Mouse (Mus musculus) CD4-positive helper T cell, adult 2 months (primary cell): ENCODE measurements around the gene Atp5e.

Experiments used
- DNase-seq: peaks from one replicate; pipeline ENCODE4 v3.0.0-alpha.2; 2012; ENCODE audit warnings: low read depth, missing footprints, low spot score

Gene Atp5e

GRCm38 (mm10) chr2:174446905-174447304 lies 17.0 kb downstream of the Atp5e start:
- DNase-seq: no peak

GRCm38 (mm10) chr2:174446492-174446891 lies 17.4 kb downstream of the Atp5e start:
- DNase-seq: no peak

GRCm38 (mm10) chr2:174445018-174445417 lies 18.9 kb downstream of the Atp5e start:
- DNase-seq: no peak

- DNase-seq: no peak
Measured at GRCm38 (mm10) chr2:174444359-174444758, 19.5 kb downstream of the Atp5e start.

GRCm38 (mm10) chr2:174443046-174443445 lies 20.9 kb downstream of the Atp5e start:
- DNase-seq: no peak

- peak; percentile 41 for DNase-seq
Measured at GRCm38 (mm10) chr2:174442460-174442859, 21.4 kb downstream of the Atp5e start.

GRCm38 (mm10) chr2:174441898-174442297 lies 22.0 kb downstream of the Atp5e start:
- DNase-seq: no peak

GRCm38 (mm10) chr2:174439961-174440360 lies 23.9 kb downstream of the Atp5e start:
- no peak for DNase-seq

- no peak for DNase-seq
Measured at GRCm38 (mm10) chr2:174439450-174439838, 24.5 kb downstream of the Atp5e start.

- DNase-seq: peak; percentile 72
Measured at GRCm38 (mm10) chr2:174438737-174439449, 25.0 kb downstream of the Atp5e start, which contains the start of gene Ctsz. Gene Ctsz, minus strand, starts transcription at chr2:174439039.

GRCm38 (mm10) chr2:174438181-174438580 lies 25.7 kb downstream of the Atp5e start:
- no peak for DNase-seq

GRCm38 (mm10) chr2:174437697-174437982 lies 26.3 kb downstream of the Atp5e start:
- DNase-seq: peak; percentile 17

- no peak for DNase-seq
Measured at GRCm38 (mm10) chr2:174436916-174437696, 26.8 kb downstream of the Atp5e start.

GRCm38 (mm10) chr2:174436076-174436701 lies 27.7 kb downstream of the Atp5e start:
- no peak for DNase-seq

- no peak for DNase-seq
Measured at GRCm38 (mm10) chr2:174434943-174435342, 29.0 kb downstream of the Atp5e start.

- DNase-seq: no peak
Measured at GRCm38 (mm10) chr2:174428996-174429591, 34.8 kb downstream of the Atp5e start.

GRCm38 (mm10) chr2:174428076-174428835 lies 35.6 kb downstream of the Atp5e start:
- DNase-seq: no peak

- DNase-seq: no peak
Measured at GRCm38 (mm10) chr2:174426856-174427255, 37.0 kb downstream of the Atp5e start.

- DNase-seq: no peak
Measured at GRCm38 (mm10) chr2:174424301-174425085, 39.4 kb downstream of the Atp5e start.

GRCm38 (mm10) chr2:174421107-174421506 lies 42.8 kb downstream of the Atp5e start:
- DNase-seq: no peak
